Mouse (Mus musculus): ENCODE results near the gene Acvr1.
A peak's percentile ranks its signal among the peaks of the same experiment; 100 is the strongest.

The Acvr1 gene

DNA sequence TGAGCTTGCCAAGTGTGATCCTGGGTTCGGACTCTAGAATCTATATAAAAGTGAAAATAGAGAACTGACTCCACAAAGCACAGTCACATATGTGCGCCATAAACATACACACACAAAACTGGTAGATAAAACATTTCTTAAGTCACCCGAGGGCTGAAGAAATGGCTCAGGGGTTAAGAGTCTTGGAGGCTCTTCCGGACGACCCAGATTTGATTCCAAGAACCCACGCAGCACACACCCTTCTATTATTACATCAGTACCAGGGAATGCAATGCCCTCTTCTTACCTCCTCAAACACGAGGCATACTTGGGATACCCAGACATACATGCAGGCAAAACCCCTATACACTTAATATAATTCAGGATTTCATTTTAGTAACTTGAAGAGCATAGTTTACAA lies 97.1 kb downstream of the Acvr1 start, which contains the start of gene Gm17409:
Gene Gm17409 (plus strand): TSS at position 301 of the 400 bp plus-strand sequence.
- no peak for DNase-seq

DNA sequence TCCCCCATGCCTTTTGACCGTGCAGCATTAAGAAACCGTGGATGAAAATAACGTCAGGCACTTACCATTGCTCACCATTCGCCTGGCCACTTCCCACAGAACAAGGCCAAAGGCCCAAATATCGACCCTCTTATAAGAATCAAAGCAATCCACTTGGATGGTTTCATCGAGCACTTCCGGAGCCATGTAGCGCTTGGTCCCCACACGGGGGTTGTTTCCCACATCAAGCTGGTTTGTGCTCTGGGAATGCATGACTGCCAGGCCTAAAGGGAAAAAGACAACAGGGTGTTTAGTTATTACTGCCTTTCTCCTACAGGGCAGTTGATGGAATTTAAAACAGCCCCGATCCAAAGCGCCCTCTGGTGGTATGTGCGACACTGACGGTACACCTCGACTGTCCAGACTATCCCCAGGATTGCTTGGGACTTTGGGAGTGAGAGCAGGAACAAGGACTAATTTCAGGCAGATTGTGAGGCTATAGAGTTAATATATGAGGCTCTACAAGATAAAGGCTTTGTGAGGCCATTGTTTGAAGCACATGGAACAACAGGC lies 108.1 kb downstream of the Acvr1 start:
- DNase-seq, result peak; percentile 41

DNA sequence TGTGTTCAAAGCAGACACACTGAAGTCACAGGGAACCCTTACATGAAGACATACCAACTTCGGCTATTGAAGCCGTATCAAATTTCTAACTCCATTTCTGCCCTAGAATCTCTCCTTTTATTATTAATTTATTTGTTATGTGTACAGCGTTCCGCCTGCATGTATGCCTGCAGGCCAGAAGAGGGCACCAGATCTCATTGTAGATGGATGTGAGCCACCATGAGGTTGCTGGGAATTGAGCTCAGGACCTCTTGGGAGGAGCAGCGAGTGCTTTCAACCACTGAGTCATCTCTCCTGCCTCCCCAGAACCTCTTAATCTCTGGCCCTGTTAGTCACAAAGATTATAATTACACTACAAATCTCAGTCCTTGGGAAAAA lies 109.5 kb downstream of the Acvr1 start:
- no peak for DNase-seq

DNA sequence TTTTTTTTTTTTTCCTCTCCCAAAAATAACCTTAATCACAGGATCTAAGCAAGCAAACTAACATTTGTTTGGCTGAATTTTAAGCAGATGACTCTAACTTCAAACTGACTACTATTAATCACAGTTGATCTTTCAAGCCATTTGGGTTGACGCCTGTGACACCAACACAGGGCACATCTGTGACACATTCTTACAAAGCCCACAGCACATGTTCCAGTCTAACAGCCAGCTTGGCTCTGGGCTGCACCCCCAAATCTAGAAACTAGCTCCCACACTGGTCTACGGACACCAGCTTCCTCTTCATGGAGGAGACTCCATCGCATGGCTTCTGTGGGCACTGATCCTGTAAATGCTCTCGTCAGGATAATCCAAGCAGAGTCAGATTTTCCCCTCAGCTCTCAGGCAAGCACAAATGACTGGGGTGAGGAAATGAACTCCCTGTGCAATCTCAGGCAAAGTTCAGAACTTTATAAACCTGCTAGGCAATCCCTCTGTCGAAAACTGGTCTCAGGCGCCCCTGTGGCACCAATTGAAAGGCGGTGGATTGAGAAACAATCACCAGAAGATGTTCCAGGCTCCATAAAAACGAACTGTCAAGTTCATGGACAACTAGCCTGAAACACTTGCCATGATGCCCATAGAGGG lies 110.0 kb downstream of the Acvr1 start:
- no peak for DNase-seq

DNA sequence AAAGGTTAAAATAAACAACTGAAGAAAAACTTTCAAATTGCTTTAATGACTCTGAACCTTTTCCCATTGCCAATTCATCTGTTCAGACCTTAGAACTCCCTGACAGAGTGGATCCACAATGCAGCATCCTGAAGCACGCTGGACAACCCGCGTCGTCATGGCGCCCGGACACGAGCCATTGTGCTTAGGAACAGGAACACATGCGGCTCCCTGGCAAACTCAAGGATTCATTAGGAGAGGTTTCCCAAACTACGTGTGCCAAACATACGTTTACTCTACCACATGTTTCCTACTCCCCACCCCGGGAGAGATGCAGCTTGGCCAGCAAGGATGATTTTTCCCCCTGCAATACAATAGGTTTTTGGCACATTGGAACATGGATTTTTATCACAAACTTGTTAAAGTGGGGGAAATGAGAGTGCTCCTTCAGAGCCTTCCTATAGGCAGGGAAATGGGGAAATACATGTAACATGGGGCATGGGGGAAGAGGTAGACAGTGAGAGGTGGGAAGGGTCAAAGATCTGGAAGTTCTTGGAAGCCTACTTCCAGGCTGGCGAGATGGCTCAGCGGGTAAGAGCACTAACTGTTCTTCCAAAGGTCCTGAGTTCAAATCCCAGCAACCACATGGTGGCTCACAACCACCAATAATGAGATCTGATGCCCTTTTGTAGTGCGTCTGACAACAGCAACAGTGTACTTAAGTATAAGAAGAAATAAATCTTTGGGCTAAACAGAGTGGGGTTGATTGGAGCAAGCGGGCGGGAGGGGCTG lies 112.7 kb downstream of the Acvr1 start:
- no peak for DNase-seq

DNA sequence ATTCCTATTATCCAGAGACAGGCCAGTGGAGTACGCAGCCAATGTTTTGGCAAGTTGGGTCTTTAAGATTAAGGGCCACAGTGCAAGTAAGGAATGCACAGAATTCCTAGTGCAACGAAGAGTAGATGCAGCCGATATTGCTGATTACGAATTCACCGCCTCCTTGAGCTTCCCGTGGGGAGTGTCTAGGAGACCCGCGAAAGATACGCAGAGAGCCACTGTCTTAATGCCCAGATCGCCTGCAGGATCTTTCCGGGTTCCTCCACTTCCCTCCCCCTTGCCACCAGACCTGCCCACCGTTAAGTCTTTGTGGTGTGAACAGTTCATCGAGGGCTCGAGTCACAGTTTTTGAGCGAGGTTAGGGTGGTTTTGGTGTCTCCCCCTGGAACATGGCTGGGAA lies 120.0 kb downstream of the Acvr1 start:
- no peak for DNase-seq

DNA sequence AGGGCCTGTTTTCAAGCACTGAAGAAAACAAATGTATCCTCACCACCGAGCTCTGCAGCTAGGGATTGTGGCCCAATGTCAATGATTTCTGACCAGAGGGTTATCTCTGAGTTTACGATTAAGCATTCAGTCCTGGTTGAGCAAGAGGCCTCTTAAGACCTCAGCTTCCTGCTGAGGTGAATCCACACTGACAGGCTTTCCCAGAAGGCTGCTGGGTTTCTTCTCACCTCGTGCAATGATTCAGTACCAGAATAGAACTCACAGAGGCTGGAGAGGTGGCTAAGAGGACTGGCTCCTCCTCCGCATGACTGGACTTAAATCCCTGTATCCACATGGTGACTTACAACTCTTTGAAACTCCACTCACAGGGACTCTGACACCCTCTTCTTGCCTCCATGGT lies 123.8 kb downstream of the Acvr1 start:
- DNase-seq, result no peak

DNA sequence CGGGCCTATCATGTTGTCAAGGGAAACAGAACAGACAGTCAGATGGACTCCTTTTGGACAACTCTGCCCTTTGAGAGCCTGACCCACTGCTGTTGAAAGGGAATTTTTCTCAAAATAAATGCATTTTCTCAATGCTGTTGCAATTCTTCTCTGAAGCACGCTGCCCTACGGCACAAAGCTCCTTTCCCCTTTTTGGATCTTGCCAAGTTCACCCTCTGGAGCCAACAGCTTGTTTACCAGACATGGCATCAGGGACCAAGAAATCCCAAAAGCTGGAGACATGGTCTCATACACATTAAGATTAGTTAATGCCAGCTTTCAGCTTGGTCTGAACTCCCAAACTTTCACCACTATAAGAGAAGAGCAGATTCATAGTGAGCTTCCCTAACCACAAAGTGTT lies 130.0 kb downstream of the Acvr1 start:
- DNase-seq, result no peak

DNA sequence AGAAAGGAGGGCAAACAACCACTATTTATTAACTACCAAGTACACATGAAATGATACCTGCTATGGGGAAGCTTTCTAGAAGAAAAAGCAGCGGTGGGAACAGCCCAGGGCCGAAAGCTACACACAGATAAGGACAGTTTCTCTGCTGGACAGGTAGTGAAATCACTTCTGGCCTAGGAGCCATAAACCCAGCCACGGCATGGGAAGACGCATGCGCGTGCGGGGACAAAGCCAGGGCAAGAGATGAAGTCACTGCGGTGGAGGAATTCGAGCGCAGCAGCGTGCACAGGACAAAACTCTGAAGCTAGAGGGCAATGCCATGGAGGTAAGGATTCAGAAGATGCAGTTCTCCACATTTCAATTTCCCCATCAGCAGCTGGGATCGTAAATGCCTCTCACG lies 131.4 kb downstream of the Acvr1 start:
- DNase-seq, result no peak

DNA sequence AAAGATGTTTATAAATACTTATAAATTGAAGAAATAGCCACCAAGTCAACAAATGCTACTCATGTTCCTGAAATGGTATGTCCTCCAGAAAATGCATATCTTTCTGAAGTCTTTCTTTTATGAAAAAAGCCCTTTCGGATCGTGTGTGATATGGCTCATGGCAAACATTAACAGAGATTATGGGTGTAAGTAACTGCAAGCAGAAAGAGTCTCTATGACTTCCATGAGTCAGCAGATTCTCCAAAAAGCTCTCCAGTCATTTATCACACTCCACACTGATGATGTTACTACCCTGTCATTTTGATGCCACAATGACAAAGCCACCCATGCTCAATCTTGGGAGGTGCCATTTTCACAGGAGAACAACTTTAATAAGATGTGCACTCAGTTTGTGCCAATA lies 132.5 kb downstream of the Acvr1 start:
- no peak for DNase-seq

DNA sequence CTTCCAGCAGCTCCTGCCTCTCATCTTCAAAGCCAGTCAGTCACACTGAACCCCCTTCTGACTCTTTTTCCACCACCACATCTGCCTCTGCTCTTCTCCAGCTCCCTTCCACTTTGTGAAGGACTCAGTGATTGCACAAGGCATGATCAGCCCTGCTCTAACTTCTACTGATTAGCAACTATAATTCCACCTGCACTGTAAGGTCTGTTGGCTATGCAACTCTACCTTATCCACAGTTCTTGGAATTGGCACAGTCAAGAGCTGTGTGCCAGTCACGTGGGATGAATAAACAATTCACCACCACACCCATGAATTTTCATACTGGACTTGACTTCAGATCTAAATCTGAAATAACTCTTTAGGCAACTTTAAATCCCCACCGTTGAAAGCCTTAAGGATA lies 133.6 kb downstream of the Acvr1 start:
- no peak for DNase-seq

DNA sequence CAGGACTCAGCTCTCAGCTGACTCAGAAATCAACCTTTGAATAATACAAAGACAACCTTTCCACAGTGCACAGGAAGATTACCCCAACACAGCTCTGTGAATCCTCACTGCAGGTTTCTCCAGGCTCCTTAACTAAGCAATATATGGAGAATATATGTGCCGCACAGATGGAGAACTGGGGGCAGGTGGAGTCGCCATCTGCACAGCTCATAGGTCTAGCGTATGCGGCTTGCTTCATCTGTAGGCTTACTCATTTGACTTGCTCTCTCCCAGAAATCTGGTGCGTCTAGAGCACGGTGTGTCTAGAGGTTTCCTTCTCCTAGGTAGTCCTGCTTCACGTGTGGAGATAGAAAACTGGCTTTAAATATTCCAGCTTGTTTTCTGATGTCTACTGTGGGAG lies 134.7 kb downstream of the Acvr1 start:
- peak; percentile 18 for DNase-seq

DNA sequence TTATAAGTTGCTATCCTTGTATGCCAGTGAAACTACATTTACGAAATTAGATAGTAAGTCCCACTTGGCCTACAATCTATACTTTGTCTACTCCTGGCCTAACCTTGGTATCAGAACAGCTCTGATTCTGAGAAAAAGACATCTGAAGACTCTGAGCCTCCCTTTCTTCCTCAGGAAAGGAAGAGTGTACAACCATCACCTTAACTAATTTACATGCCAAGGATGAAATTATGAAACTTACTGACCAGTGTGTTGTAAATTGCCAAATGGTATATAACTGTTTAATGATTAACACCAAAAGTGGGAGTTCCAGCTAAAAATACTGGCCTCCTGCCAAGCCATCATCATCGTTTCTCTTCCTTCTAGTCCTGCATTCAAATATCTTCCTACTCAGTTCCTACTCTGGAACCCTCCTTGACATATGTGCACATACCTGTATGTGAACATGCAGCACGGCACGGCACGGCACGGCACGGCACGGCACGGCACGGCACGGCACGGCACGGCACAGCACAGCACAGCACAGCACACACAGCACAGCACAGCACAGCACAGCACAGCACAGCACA lies 141.4 kb downstream of the Acvr1 start:
- no peak for DNase-seq

DNA sequence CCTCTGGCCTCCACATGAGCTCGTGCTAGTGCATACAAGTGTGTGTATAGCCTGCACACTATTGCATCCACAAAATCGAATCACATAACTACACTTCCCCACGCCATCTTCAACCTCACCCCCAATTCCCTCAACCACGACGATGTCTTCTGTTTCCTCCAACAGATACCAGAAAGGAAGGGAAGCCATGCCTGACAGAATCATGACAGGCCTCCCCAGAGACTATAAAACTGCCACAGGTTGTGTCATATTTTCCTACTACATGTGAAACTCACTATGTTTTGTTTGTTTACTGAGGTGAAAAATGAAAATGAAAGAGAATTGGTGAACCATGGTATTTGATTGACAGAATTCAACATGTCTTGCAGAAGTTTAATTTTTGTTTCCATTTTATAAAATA lies 143.6 kb downstream of the Acvr1 start:
- no peak for DNase-seq

DNA sequence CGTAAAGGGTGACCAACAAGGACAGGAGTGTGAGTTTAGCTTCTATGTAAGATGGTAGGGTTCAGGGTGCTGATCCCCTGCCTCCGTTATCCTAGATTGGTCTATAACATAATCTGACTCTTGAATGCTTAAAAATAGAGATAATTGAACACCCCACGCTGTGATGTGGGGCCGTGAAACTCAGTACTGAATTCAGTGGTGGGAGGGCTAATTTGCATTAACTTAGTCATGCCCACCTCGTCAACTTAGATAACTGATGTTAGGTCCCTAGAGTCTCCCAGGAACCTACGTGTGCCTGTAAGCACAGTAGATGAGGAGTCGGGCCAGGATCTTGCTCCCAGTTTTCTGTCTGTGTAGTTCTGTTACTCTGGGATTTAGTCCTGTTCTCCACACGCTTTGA lies 147.4 kb downstream of the Acvr1 start:
- DNase-seq, result no peak

DNA sequence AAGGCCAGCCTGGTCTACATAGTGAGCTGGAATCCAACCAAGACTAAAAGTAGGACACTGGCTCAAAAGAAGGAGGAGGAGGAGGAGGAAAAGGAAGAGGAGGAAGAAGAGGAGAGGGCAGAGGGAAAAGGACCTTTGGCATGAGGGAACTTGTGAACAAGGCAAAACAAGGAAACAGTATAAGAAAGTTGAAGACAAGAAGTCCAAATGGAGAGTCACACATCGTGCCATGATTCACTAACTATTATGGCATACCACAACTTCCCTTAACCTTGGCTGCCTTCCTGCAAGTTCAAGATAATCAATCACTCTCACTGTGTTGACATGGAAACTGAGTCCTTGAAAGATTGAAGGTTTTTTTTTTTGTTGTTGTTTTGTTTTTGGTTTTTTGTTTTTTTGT lies 148.8 kb downstream of the Acvr1 start:
- DNase-seq, result no peak

DNA sequence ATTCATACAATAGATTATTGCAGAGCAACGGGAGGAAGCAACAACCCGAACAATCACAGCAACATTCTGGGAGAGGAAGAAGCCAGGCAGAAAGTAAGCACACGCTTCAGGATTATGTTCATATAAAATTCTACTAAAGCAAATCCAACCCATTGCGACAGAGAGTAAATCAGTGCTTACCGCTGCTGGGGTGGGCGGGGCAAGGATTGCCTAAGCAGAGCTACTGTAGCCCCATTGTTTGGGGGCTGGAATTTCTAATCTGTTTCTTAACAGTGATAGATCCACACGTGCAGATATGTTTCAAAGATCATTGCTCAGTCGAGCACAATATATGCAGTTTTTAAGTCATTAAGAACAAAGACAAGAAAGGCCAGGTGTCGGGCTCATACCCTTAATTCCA lies 149.3 kb downstream of the Acvr1 start:
- DNase-seq, result no peak

DNA sequence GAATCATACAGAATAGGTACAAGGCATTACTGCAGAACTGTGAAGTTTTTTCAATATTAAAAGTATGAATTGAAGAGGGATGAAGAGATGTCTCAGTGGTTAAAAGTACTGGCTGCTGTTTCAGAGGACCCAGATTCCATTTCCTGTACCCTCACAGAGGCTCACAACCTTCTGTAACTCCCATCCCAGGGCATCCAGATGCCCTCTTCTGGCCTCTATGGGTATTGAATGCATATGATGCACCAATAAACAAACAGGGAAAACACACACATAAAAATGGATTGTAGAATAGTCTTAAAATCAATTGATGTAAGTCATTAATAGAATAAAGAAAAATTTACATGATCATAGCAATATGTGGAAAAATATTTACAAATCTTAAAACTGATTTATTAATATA lies 151.9 kb downstream of the Acvr1 start:
- no peak for DNase-seq

DNA sequence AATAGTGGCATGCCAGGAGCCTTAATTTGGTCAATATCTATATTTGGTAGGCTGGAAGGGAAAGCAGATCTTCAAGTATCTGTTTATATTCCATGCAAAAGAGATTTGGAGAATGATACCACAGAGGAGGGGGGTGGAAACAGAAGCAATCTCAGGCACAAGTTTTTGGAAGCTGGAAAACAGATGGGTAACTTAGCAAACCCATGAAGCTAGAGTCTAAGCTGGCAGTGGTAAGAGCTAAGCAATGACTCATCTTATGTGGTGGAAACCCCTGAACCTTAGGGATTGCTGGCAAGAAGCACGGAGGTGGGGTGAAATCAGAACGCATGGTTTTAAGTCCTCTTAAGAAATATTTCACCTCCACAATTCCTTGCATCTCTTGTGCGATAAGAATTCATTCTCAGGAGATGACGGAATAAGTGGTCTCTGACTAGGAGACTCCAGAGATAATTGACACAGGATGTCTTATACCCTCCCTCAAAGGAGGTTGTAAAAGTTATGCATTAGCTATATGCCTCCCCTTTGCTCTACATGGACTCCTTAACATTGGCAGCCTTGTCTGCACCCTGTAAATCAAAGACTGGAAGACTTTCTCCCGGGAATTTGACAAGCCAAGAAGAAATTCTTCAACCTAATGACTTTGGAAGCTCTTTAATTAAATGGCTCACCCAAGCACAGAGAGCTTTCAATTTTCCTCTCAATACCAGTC lies 157.9 kb downstream of the Acvr1 start:
- no peak for DNase-seq

DNA sequence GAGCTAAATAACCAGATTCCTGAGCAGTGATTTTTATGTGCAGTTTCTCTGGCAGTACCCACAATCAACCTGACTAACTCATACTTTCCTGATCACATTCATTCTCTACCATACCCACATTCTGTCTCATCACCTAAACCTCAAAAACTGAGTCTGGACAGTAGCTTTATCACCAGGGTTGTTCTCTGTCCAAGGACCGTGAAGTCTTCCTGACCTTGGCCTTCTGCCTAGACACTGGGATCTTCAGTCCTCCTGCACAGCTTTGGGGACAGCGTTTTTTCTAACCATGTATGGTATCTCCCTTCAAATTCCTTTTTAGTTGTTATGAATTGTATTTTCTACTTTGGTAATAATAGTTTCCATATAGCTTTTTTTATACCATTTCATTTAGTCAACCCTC lies 163.5 kb downstream of the Acvr1 start:
- DNase-seq, result no peak

DNA sequence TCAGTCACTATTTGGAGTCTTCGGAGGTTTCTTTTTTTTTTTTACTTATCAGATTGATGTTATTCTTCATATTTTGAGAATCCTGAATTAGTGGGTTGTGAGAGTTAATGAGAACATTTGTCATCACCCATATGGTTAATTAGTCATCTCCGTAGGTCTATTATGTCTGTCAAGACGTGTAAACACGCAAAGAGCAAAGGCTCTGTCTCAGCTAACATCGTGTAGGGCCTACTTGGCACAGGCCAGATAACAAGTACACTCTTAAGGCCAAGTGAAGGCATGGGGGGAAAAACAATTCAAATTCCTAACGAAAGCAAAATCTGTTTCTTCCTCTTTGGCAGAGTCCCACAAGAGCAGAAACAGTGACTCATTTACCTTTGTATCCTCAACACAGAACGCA lies 178.4 kb downstream of the Acvr1 start:
- DNase-seq, result no peak

DNA sequence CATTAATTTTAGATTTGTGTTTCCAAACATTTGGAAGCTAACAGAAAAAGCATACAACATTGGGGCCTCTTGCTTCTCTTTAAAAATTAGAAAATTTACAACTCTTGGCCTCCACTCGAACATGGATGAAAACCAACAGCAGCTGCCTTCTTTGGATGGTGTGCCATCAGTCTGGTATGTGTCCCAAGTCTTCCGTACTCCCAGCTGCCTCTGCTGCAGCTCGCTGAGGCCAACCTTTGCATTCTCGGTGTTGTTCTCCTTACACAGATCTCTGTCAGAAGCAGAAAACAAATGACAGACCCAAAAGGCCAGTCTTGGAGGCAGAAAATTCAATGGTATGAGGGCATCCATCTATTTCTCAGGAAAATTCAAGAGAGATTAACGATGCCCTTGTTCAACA lies 186.9 kb downstream of the Acvr1 start:
- DNase-seq, result no peak

DNA sequence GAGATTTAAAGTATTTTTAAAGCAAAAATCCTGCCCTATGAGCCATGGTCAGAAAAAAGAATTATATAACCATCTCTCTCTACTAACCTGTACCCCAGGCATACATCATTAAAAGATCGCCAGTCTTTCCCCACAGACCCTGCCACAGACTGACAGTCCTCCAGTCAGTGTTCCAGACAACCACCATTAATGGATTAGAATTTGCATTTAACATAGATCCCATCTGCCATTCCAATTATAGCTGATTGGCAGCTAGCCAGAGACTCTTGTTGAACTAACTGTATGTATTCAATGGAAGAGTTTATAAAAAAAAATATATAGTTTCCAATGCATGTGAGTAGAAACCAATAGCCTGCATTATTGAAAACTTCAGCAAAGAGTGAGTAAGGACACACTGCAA lies 187.5 kb downstream of the Acvr1 start:
- no peak for DNase-seq
